Mouse (Mus musculus) limb, embryonic 11.5 days (tissue): Measurements from ENCODE around the gene Mageb2. TPM values are rescaled to one million over a fixed set of nuclear protein-coding genes. Genes with fewer than 3 reads are reported as not detected.
"Not testable (repeated sequence)": the region's sequence is repeated elsewhere in the genome, so short reads cannot be mapped to it uniquely, and the experiment has no call there.

Experiments used
- ATAC-seq: fragments of 200-750 bp; cut with Nextera tagmentation; 2 replicates; pipeline ENCODE4 v1.8.0; 2017; ENCODE audit warnings: low read depth; ENCODE audit not compliant: insufficient number of reproducible peaks, low FRiP score, low TSS enrichment
- DNase-seq: peaks from one replicate; pipeline ENCODE4 v3.0.0-alpha.2; 2015; ENCODE audit warnings: low spot score
- H3K27ac ChIP-seq: fragments of 300-500 bp; sonication (generic); replicated peaks from 2 replicates; pipeline ENCODE4 v1.5.1; 2014; ENCODE audit warnings: low read depth, mild to moderate bottlenecking, low read length
- H3K27me3 ChIP-seq: fragments of 300-500 bp; sonication (generic); 2 replicates; pipeline ENCODE4 v1.6.1; 2014; ENCODE audit warnings: mild to moderate bottlenecking, low read length, mixed read lengths; ENCODE audit not compliant: control insufficient read depth, insufficient read depth
- H3K36me3 ChIP-seq: fragments of 300-500 bp; sonication (generic); 2 replicates; pipeline ENCODE4 v1.6.1; 2014; ENCODE audit warnings: mild to moderate bottlenecking, low read length, moderate library complexity, mixed read lengths; ENCODE audit not compliant: control insufficient read depth, insufficient read depth
- H3K4me1 ChIP-seq: fragments of 300-500 bp; sonication (generic); 2 replicates; pipeline ENCODE4 v1.6.1; 2014; ENCODE audit warnings: low read length, mixed read lengths; ENCODE audit not compliant: control insufficient read depth, insufficient read depth
- H3K4me2 ChIP-seq: fragments of 300-500 bp; sonication (generic); 2 replicates; pipeline ENCODE4 v1.6.1; 2014; ENCODE audit warnings: low read depth, mild to moderate bottlenecking, moderate library complexity; ENCODE audit not compliant: severe bottlenecking
- H3K4me3 ChIP-seq: fragments of 300-500 bp; sonication (generic); 2 replicates; pipeline ENCODE4 v1.5.1; 2014; ENCODE audit warnings: low read depth, low read length
- H3K9ac ChIP-seq: fragments of 300-500 bp; sonication (generic); 2 replicates; pipeline ENCODE4 v1.6.1; 2014; ENCODE audit warnings: mild to moderate bottlenecking, low read length
- H3K9me3 ChIP-seq: fragments of 300-500 bp; sonication (generic); 2 replicates; pipeline ENCODE4 v1.6.1; 2016; ENCODE audit warnings: low read length; ENCODE audit not compliant: control insufficient read depth
- WGBS: fragments of 180-500 bp; shearing (Covaris S2); extraction: QIAGEN DNeasy Blood & Tissue Kit; methylation state at CpG from one replicate; pipeline ENCODE4 v1.1.7; 2014; 5-methylcytosine and 5-hydroxymethylcytosine counted together
- polyA plus RNA-seq: library from polyadenylated mRNA; unstranded; fragments of >200 nt; fragmentation: Nextera tagmentation; extraction: Ambion mirVana; gene quantifications from 2 replicates; pipeline ENCODE4 v1.2.1, GENCODE M21; 2014

Gene Mageb2
- not detected in 2 replicates for polyA plus RNA-seq

DNA sequence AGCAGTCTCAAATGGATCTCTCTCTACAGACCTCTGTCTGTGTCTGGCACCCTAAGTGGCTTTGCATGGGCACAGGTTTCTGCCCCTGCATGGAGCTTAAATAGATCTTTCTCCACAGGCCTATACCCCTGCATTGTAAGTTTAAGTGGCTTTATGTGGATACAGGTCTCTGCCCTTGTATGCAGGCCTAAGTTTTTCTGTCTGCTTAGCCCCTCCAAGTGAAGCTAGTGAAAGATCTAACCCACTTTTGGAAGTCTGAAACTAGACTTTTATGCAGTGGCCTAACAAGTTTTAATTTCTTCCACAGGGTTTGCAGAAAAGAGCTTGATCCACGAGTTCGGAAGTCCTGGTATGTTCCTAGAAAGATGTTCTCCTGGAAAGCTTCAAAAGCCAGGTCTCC lies at the start of gene Mageb2:
Gene Mageb2 (plus strand): TSS at position 301 of the 400 bp plus-strand sequence.
- not testable (repeated sequence) for H3K4me1 ChIP-seq, H3K36me3 ChIP-seq, DNase-seq, H3K27ac ChIP-seq, H3K27me3 ChIP-seq, H3K4me3 ChIP-seq, H3K4me2 ChIP-seq, H3K9ac ChIP-seq, H3K9me3 ChIP-seq, ATAC-seq
- 92% methylated on average over 2 of the region's 2 CpGs for WGBS

DNA sequence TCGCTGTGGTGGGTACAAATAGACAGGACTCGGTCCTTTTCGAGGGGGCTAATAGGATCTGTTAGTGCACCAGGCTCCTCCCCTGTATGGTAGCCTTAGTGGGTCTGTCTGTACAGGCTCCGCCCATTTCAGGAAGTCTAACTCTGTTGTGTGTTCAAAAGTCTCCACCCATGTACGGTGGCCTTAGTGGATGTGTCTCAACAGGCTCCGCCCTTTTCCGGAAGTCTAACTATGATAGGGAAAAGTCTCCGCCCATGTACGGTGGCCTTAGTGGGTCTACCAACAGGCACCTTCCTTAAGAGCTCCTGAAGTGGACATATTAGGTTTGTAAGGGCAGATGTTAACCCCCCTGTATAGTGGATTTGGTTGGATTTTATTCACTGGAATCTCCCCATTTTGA lies 18.2 kb upstream of the Mageb2 start:
- not testable (repeated sequence) for H3K9me3 ChIP-seq, H3K36me3 ChIP-seq, H3K9ac ChIP-seq, H3K4me1 ChIP-seq, H3K4me2 ChIP-seq, ATAC-seq, H3K4me3 ChIP-seq, DNase-seq, H3K27ac ChIP-seq, H3K27me3 ChIP-seq
- WGBS: 92% methylated on average over 9 of the region's 9 CpGs

Other genes starting within 250 kb of the Mageb2 start
- gene Gm5072, start 60.8 kb downstream of the Mageb2 start, polyA plus RNA-seq: not detected in 2 replicates
- gene Gm8914, start 148.4 kb downstream of the Mageb2 start, polyA plus RNA-seq: not detected in 2 replicates
- not detected in 2 replicates for gene 1700084M14Rik, start 244.2 kb downstream of the Mageb2 start, polyA plus RNA-seq